Mouse (Mus musculus): ENCODE results near the gene Mst1r. TPM values are rescaled to one million over a fixed set of nuclear protein-coding genes. Genes with fewer than 3 reads are reported as not detected.

The Mst1r gene
- polyA plus RNA-seq, 1 experiment from 2014 or later = 1.8 TPM

DNA sequence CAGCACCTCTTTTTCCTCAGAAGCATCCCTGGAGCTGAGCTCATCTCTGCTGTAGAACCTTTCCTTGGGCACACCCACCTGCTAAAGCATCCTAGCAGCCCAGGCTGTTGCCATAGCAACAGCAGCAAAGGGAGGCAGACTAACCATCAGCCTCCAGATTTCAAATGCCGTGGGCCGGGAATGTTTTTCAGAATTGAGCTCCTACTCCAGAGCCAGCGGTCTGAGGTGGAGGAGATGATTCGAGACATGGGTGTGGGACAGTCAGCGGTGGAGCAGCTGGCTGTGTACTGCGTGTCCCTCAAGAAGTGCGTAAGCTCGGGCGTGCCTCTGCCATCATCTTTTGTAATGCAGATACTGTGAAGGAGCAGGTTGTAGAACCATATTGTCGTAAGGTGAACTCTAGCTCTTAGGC is 54.7 kb downstream of the Mst1r start:
- H3K4me3 ChIP-seq = no peak overlapping the region
- H3K4me2 ChIP-seq (replicated peaks) = no peak overlapping the region
- no peaks in the 10 kb centered on the region for H3K9me3 ChIP-seq
- no peak overlapping the region for H3K27ac ChIP-seq
- H3K4me1 ChIP-seq = peaks cover 6% of the 10 kb centered on the region
- no peaks in the 10 kb centered on the region for H3K27me3 ChIP-seq (replicated peaks)
- WGBS = 78% methylated on average over 10 of the region's 10 CpGs
- no peak for ATAC-seq (ENCODE audit: low FRiP score, low read depth)
- peaks cover 29% of the 10 kb centered on the region for H3K36me3 ChIP-seq
- no peak overlapping the region for H3K9ac ChIP-seq

DNA sequence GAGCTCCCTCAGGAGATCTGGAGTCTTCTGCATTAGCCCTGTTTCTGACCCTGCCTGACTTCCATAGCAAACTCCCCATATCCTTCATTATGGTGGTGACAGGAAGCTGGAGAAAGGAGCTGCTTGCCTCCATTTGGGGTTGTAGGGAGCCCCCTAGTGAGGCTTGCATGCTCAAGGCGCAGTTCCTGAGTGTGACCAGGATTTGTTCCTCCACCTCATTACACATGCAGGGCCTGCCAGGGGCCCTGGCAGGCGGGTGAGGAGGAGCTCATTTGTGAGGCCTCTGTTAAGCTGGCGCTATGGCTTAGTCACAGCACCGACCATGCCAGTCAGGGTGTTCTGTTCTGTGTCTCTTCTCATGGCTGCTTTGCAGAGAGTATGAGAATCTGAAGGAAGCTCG is 55.2 kb downstream of the Mst1r start:
- ATAC-seq (ENCODE audit: low FRiP score, low read depth) = no peak
- no peak overlapping the region; the same call in 1 of the 2 replicates for H3K9ac ChIP-seq
- H3K4me1 ChIP-seq = peaks cover 6% of the 10 kb centered on the region
- H3K27ac ChIP-seq = no peak overlapping the region
- peaks cover 29% of the 10 kb centered on the region for H3K36me3 ChIP-seq
- H3K4me2 ChIP-seq (replicated peaks) = no peak overlapping the region
- no peaks in the 10 kb centered on the region for H3K27me3 ChIP-seq (replicated peaks)
- 62% methylated on average over 5 of the region's 5 CpGs for WGBS
- H3K9me3 ChIP-seq = no peaks in the 10 kb centered on the region
- H3K4me3 ChIP-seq = no peak overlapping the region

DNA sequence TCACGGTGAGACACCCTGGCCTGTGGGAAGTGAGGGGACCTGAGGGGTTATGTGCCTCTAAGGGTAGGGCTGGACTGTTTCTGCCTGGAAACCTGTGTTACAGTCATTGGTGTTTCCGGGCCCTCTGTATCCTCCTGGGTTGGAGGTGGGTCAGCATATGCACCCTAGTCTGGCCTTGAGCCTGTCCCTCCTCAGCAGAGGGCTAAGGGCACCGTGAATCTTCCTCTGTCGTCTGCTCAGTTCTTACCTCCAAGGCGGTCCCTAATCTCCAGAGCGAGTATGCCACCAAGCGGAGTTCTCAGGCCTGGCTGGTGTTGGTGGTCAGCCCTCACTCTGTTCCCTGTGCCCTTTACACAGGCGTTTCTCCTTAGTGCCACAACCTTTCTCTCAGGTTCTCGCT is 56.2 kb downstream of the Mst1r start:
- peaks cover 6% of the 10 kb centered on the region for H3K4me1 ChIP-seq
- peaks cover 24% of the 10 kb centered on the region for H3K36me3 ChIP-seq
- no peak overlapping the region for H3K27ac ChIP-seq
- no peak for ATAC-seq (ENCODE audit: low FRiP score, low read depth)
- H3K27me3 ChIP-seq (replicated peaks) = no peaks in the 10 kb centered on the region
- H3K4me2 ChIP-seq (replicated peaks) = no peak overlapping the region
- no peaks in the 10 kb centered on the region for H3K9me3 ChIP-seq
- H3K4me3 ChIP-seq = no peak overlapping the region
- no peak overlapping the region for H3K9ac ChIP-seq
- WGBS = 93% methylated on average over 9 of the region's 9 CpGs

DNA sequence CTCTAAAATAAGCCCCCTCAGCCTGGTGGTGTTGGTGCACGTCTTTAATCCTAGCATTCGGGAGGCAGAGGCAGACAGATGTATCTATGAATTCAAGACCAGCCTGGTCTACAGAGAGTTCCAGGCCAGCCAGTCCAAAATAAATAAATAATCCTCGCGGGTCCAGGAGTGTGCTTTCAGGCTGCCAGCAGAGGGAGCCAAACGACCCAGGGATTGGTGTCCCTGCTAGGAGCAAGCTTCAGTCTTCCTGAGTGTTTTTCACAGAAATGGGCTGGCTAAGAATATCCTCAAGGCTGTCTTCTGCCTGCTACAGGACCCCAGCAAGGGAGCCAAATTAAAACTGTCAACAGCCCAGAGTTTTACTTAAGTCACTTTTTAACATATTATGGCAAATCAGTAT is 57.0 kb downstream of the Mst1r start:
- ATAC-seq (ENCODE audit: low FRiP score, low read depth) = peak; percentile 50; the same call in 1 of the 2 replicates
- H3K4me1 ChIP-seq = peaks cover 6% of the 10 kb centered on the region
- H3K4me2 ChIP-seq (replicated peaks) = no peak overlapping the region
- H3K9me3 ChIP-seq = no peaks in the 10 kb centered on the region
- H3K9ac ChIP-seq = no peak overlapping the region
- 29% methylated on average over 5 of the region's 5 CpGs for WGBS
- peaks cover 24% of the 10 kb centered on the region for H3K36me3 ChIP-seq
- no peak overlapping the region for H3K27ac ChIP-seq
- H3K4me3 ChIP-seq = no peak overlapping the region
- H3K27me3 ChIP-seq (replicated peaks) = no peaks in the 10 kb centered on the region

DNA sequence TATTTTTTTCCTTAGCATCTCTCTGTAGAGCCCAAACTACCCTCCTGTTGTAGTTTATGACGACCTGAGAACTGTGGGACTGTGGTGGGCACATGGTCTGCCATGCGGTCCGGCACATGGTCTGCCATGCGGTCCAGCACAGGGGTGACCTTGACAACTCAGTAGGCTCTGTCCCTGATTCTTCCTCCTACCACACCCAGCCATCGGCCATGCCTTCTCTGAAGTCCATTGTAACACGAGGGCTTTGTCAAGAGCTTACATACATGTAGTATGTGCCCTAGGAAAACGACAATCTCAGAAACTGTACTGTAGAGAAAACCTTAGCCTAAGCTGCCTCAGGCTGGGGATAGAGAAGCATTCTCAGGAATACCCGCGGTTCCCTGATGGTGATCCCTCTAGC is 58.0 kb downstream of the Mst1r start:
- peaks cover 24% of the 10 kb centered on the region for H3K36me3 ChIP-seq
- H3K4me3 ChIP-seq = no peak overlapping the region
- no peaks in the 10 kb centered on the region for H3K27me3 ChIP-seq (replicated peaks)
- H3K9me3 ChIP-seq = no peaks in the 10 kb centered on the region
- no peak overlapping the region for H3K4me2 ChIP-seq (replicated peaks)
- no peak overlapping the region for H3K9ac ChIP-seq
- peaks cover 6% of the 10 kb centered on the region for H3K4me1 ChIP-seq
- ATAC-seq (ENCODE audit: low FRiP score, low read depth) = no peak
- WGBS = 95% methylated on average over 9 of the region's 9 CpGs
- no peak overlapping the region for H3K27ac ChIP-seq

DNA sequence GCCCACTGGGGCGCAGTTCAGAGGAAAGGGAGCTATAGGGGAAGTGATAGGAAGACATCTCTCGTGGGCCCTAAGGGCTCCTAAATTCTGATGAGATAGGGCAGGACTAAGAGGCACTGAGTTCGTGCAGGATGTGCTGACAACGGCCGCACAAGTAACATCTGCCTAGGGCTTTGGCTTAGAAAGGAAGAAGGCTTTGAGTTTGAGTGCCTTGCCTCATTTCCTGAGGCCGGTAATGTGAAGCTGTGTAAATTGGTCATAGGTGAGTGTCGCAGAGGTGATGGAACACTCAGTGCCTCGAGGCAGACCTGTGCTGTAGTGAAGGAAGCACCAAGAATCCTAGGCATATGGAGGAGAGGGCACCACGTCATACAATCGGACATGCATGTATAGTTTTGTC is 60.0 kb downstream of the Mst1r start:
- Histone ChIP-seq H3K36me3 (peaks cover 20% of the 10 kb centered on the region), H3K4me2 (replicated peaks) (no peak overlapping the region), H3K27me3 (replicated peaks) (no peaks in the 10 kb centered on the region), H3K4me3 (no peak overlapping the region), H3K9me3 (no peaks in the 10 kb centered on the region), H3K4me1 (no peaks in the 10 kb centered on the region), H3K27ac (no peak overlapping the region), H3K9ac (no peak overlapping the region)
- ATAC-seq (ENCODE audit: low FRiP score, low read depth) = no peak
- 92% methylated on average over 10 of the region's 10 CpGs for WGBS

DNA sequence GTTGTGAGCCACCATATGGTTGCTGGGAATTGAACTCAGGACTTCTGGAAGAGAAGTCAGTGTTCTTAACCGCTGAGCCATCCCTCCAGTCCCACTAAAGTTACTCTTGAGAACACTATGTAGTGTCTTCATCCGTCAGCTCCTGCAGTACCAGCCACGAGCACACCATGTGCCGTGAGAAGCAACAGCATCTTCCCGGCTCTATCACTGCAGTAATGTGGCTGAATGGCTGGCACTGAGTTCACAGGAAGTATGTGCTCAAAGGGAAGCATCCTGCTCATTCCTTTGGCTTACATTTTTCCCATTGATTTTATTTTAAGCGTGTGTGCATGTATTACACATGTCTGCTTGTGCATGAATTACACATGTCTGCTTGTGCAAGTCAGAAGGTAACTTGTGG is 60.8 kb downstream of the Mst1r start:
- H3K4me3 ChIP-seq = no peak overlapping the region
- H3K4me2 ChIP-seq (replicated peaks) = no peak overlapping the region
- H3K27me3 ChIP-seq (replicated peaks) = no peaks in the 10 kb centered on the region
- no peak for ATAC-seq (ENCODE audit: low FRiP score, low read depth)
- H3K27ac ChIP-seq = no peak overlapping the region
- no peaks in the 10 kb centered on the region for H3K9me3 ChIP-seq
- H3K4me1 ChIP-seq = no peaks in the 10 kb centered on the region
- H3K36me3 ChIP-seq = peaks cover 20% of the 10 kb centered on the region
- WGBS = 95% methylated on average over 6 of the region's 6 CpGs
- H3K9ac ChIP-seq = no peak overlapping the region

DNA sequence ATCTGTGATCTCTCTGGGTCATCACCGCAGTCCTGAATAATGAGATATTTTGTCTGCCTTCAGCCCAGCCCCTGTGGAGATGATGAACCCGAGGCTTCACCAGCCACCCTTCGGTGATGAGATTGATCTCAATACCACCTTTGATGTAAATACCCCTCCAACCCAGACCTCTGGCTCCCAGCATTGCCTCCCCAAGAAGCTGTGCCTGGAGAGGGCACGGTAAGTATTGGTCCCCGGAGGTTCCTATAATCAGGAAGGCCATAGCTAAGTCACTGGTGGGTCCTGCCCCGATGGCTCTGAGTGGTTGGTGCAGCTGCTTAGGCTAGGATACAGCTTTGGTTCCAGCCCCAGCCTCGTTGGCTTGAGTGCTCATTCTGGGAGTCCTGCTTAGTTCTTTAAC is 61.9 kb downstream of the Mst1r start:
- Histone ChIP-seq H3K36me3 (peaks cover 20% of the 10 kb centered on the region), H3K4me1 (no peaks in the 10 kb centered on the region), H3K27ac (no peak overlapping the region), H3K4me3 (no peak overlapping the region), H3K9ac (no peak overlapping the region), H3K9me3 (no peaks in the 10 kb centered on the region), H3K27me3 (replicated peaks) (no peaks in the 10 kb centered on the region), H3K4me2 (replicated peaks) (no peak overlapping the region)
- ATAC-seq (ENCODE audit: low FRiP score, low read depth) = no peak
- WGBS = 90% methylated on average over 7 of the region's 7 CpGs

Other genes with a start within 250 kb of the Mst1r start
- gene Slc38a3, start 237.3 kb upstream of the Mst1r start, polyA plus RNA-seq (2016; fragmentation: Nextera tagmentation; extraction: Ambion mirVana) = 12.8 and 14.1 TPM in 2 replicates
- 1.3 and 2.3 TPM in 2 replicates for gene Gnat1, start 227.2 kb upstream of the Mst1r start, polyA plus RNA-seq (2016; fragmentation: Nextera tagmentation; extraction: Ambion mirVana)
- gene Sema3f, start 196.4 kb upstream of the Mst1r start, polyA plus RNA-seq (2016; fragmentation: Nextera tagmentation; extraction: Ambion mirVana) = 21.4 and 21.5 TPM in 2 replicates
- gene Rbm5, start 135.9 kb upstream of the Mst1r start, polyA plus RNA-seq (2016; fragmentation: Nextera tagmentation; extraction: Ambion mirVana) = 231 and 241 TPM in 2 replicates
- gene Rbm6, start 33.6 kb upstream of the Mst1r start, polyA plus RNA-seq (2016; fragmentation: Nextera tagmentation; extraction: Ambion mirVana) = 121 TPM in 2 replicates
- gene Mon1a, start 18.7 kb upstream of the Mst1r start, polyA plus RNA-seq (2016; fragmentation: Nextera tagmentation; extraction: Ambion mirVana) = 20.8 and 22.7 TPM in 2 replicates
- gene Actl11, start 21.6 kb downstream of the Mst1r start, polyA plus RNA-seq (2016; fragmentation: Nextera tagmentation; extraction: Ambion mirVana) = not detected in 2 replicates
- 7.8 and 8.0 TPM in 2 replicates for gene Camkv, start 28.8 kb downstream of the Mst1r start, polyA plus RNA-seq (2016; fragmentation: Nextera tagmentation; extraction: Ambion mirVana)
- 15.2 and 16.7 TPM in 2 replicates for gene Traip, start 43.3 kb downstream of the Mst1r start, polyA plus RNA-seq (2016; fragmentation: Nextera tagmentation; extraction: Ambion mirVana)
- 11.7 and 12.2 TPM in 2 replicates for gene Uba7, start 68.6 kb downstream of the Mst1r start, polyA plus RNA-seq (2016; fragmentation: Nextera tagmentation; extraction: Ambion mirVana)
- 2.0 and 2.2 TPM in 2 replicates for gene Gm20661, start 76.2 kb downstream of the Mst1r start, polyA plus RNA-seq (2016; fragmentation: Nextera tagmentation; extraction: Ambion mirVana)
- gene Inka1, start 79.0 kb downstream of the Mst1r start, polyA plus RNA-seq (2016; fragmentation: Nextera tagmentation; extraction: Ambion mirVana) = 39.2 and 42.3 TPM in 2 replicates
- 5.0 and 7.2 TPM in 2 replicates for gene Cdhr4, start 85.6 kb downstream of the Mst1r start, polyA plus RNA-seq (2016; fragmentation: Nextera tagmentation; extraction: Ambion mirVana)
- 0.89 and 1.5 TPM in 2 replicates for gene Gm20662, start 89.5 kb downstream of the Mst1r start, polyA plus RNA-seq (2016; fragmentation: Nextera tagmentation; extraction: Ambion mirVana)
- 96.2 and 97.9 TPM in 2 replicates for gene Ip6k1, start 95.6 kb downstream of the Mst1r start, polyA plus RNA-seq (2016; fragmentation: Nextera tagmentation; extraction: Ambion mirVana)
- 18.3 and 23.5 TPM in 2 replicates for gene Gmppb, start 142.4 kb downstream of the Mst1r start, polyA plus RNA-seq (2016; fragmentation: Nextera tagmentation; extraction: Ambion mirVana)
- 3.6 and 3.9 TPM in 2 replicates for gene Amigo3, start 146.3 kb downstream of the Mst1r start, polyA plus RNA-seq (2016; fragmentation: Nextera tagmentation; extraction: Ambion mirVana)
- 0.44 and 0.46 TPM in 2 replicates for gene Mst1, start 173.6 kb downstream of the Mst1r start, polyA plus RNA-seq (2016; fragmentation: Nextera tagmentation; extraction: Ambion mirVana)
- gene Rnf123, start 176.5 kb downstream of the Mst1r start, polyA plus RNA-seq (2016; fragmentation: Nextera tagmentation; extraction: Ambion mirVana) = 43.5 and 43.8 TPM in 2 replicates
- gene Apeh, start 187.7 kb downstream of the Mst1r start, polyA plus RNA-seq (2016; fragmentation: Nextera tagmentation; extraction: Ambion mirVana) = 57.6 and 63.4 TPM in 2 replicates

Measured in neural tube, embryonic 12.5 days (tissue).